Mouse (Mus musculus): ENCODE measurements around the gene Cxcr4.

DNA sequence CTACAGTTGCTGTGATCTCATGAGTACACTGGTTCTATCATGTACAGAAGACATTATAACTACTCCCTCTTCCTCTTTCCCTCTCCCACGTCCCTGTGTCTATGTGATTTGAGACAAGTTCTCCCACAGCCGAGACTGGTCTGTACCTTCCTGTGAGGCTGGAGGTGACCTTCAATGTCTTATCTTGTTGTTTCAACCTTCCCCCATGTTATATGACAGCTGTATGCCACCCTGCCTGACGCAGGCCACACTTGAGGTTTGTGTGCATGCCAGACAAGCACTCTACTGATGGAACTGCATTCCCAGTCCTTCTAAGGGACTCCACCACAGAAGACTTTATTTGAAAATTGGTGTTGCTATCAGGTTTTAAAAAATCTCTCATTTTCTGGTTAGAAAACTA lies 21.1 kb downstream of the Cxcr4 start:
- TF ChIP-seq CTCF (IDR thresholded peaks at IDR 0.05; ENCODE audit: low read depth) = no peak
- no peak for TF ChIP-seq EP300 (IDR thresholded peaks at IDR 0.05; ENCODE audit: low read depth)
